Mouse (Mus musculus) E14TG2a.4 (cell line): ENCODE data around the gene Abhd15.

Experiments used
- CTCF ChIP-seq: conservative IDR thresholded peaks from 2 replicates; pipeline ENCODE4 v1.5.1; 2014; ENCODE audit warnings: low read length
- NANOG ChIP-seq: IDR thresholded peaks from 2 replicates; pipeline ENCODE4 v1.6.1; 2014; ENCODE audit warnings: borderline replicate concordance, low read length, mixed read lengths
- POU5F1 ChIP-seq: IDR thresholded peaks from 2 replicates; pipeline ENCODE4 v1.6.1; 2014; ENCODE audit warnings: low read length, borderline replicate concordance

DNA sequence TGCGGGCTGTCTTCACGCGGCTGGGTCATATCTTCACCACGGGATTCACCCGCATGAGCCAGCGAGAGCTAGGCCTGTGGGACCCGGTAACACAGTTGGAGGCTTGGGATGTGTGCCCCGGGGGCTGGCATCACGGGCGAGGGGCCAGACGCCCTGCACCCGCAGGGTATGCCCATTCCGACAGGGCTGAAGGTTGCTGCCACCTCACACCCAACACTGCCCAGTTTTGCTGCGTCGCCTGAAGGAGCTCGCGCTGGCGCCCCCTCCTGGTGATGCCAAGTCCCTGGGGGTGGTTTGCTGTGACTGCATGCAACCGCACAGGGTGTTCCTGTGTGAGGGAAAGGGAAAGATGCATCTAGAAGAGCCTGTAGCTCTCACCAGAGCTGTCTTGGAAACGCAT is 47.1 kb upstream of the Abhd15 start:
- TF ChIP-seq CTCF: peak; percentile 79
- no peak for TF ChIP-seq NANOG
- TF ChIP-seq POU5F1: no peak
